Mouse (Mus musculus) liver, adult 2 months (tissue): ENCODE results near the gene Spred1. TPM values are rescaled to one million over a fixed set of nuclear protein-coding genes. Genes with fewer than 3 reads are reported as not detected.

Source experiments
- DNase-seq: peaks from one replicate; pipeline ENCODE4 v3.0.0-alpha.2; 2011; ENCODE audit warnings: low read depth, low spot score; ENCODE audit errors: extremely low read depth
- H3K27ac ChIP-seq: fragments of 200-500 bp; replicated peaks from 2 replicates; pipeline ENCODE4 v1.5.1; 2012; ENCODE audit warnings: low read depth, mild to moderate bottlenecking, control low read depth, inconsistent platforms, low read length; ENCODE audit not compliant: insufficient read depth
- H3K27me3 ChIP-seq: fragments of 200-500 bp; 2 replicates; pipeline ENCODE4 v1.6.1; 2012; ENCODE audit warnings: mild to moderate bottlenecking, moderate library complexity, low read length, inconsistent platforms; ENCODE audit not compliant: control insufficient read depth, insufficient read depth
- H3K36me3 ChIP-seq: fragments of 200-500 bp; 2 replicates; pipeline ENCODE4 v1.6.1; 2012; ENCODE audit warnings: low read length, inconsistent platforms; ENCODE audit not compliant: control insufficient read depth, insufficient read depth
- H3K4me1 ChIP-seq: fragments of 200-500 bp; 2 replicates; pipeline ENCODE4 v1.6.1; 2011; ENCODE audit warnings: low read length; ENCODE audit not compliant: control insufficient read depth, insufficient read depth
- H3K4me3 ChIP-seq: fragments of 200-500 bp; 2 replicates; pipeline ENCODE4 v1.5.1; 2011; ENCODE audit warnings: low read depth, mild to moderate bottlenecking, control low read depth, low read length, moderate library complexity; ENCODE audit not compliant: insufficient read depth
- H3K79me2 ChIP-seq: fragments of 200-500 bp; 2 replicates; pipeline ENCODE4 v1.6.1; 2012; ENCODE audit warnings: inconsistent platforms, mild to moderate bottlenecking, low read length, moderate library complexity; ENCODE audit not compliant: control insufficient read depth, insufficient read depth
- H3K9ac ChIP-seq: fragments of 200-500 bp; 2 replicates; pipeline ENCODE4 v1.6.1; 2012; ENCODE audit warnings: low read depth, mild to moderate bottlenecking, control low read depth, inconsistent platforms, low read length
- CTCF ChIP-seq: fragments of 200-500 bp; IDR thresholded peaks from 2 replicates; pipeline ENCODE4 v1.5.1; 2011; ENCODE audit warnings: low read depth, low read length, control low read depth
- POLR2A ChIP-seq: fragments of 200-500 bp; IDR thresholded peaks from 2 replicates; pipeline ENCODE4 v1.6.1; 2011; ENCODE audit warnings: low read length, control low read depth; ENCODE audit not compliant: insufficient read depth; ENCODE audit errors: extremely low read depth
- WGBS: fragments of 180-500 bp; shearing (Covaris S2); methylation state at CpG from one replicate; pipeline ENCODE4 v1.1.7; 2018; 5-methylcytosine and 5-hydroxymethylcytosine counted together
- polyA plus RNA-seq: library from polyadenylated mRNA; depleted of rRNA; stranded (reverse); fragments of >200 nt; gene quantifications from 2 replicates; pipeline ENCODE4 v1.2.3, GENCODE M21; 2012
- total RNA-seq: library from RNA; depleted of rRNA; stranded (reverse); fragments of >200 nt; gene quantifications from 2 replicates; pipeline ENCODE4 v1.2.3, GENCODE M21; 2014

Spred1 gene
- total and polyA plus RNA-seq, 2 experiments: 2.4 to 15.5 TPM

GRCm38 (mm10) chr2:117110355-117110866 lies 10.8 kb upstream of the Spred1 start:
- Histone ChIP-seq H3K4me3 (no peak overlapping the region), H3K79me2 (no peaks in the 10 kb centered on the region), H3K27ac (no peak overlapping the region), H3K4me1 (peaks cover 3% of the 10 kb centered on the region), H3K9ac (no peak overlapping the region), H3K27me3 (no peaks in the 10 kb centered on the region), H3K36me3 (no peaks in the 10 kb centered on the region)
- no peak for DNase-seq
- TF ChIP-seq POLR2A: no peak
- TF ChIP-seq CTCF: no peak
- 91% methylated on average over 6 of the region's 6 CpGs for WGBS

GRCm38 (mm10) chr2:117113262-117113661 lies 7.9 kb upstream of the Spred1 start:
- Histone ChIP-seq H3K27me3 (no peaks in the 10 kb centered on the region), H3K4me3 (no peak overlapping the region), H3K4me1 (peaks cover 3% of the 10 kb centered on the region), H3K36me3 (no peaks in the 10 kb centered on the region), H3K9ac (no peak overlapping the region), H3K79me2 (no peaks in the 10 kb centered on the region), H3K27ac (no peak overlapping the region)
- 95% methylated on average over 2 of the region's 2 CpGs for WGBS
- no peak for TF ChIP-seq CTCF
- TF ChIP-seq POLR2A: no peak
- no peak for DNase-seq

GRCm38 (mm10) chr2:117113762-117114161 lies 7.4 kb upstream of the Spred1 start:
- H3K4me3 ChIP-seq: no peak overlapping the region
- H3K27ac ChIP-seq: no peak overlapping the region
- H3K9ac ChIP-seq: no peak overlapping the region
- H3K4me1 ChIP-seq: peaks cover 3% of the 10 kb centered on the region
- H3K27me3 ChIP-seq: no peaks in the 10 kb centered on the region
- DNase-seq: no peak
- WGBS: 68% methylated on average over 4 of the region's 4 CpGs
- H3K36me3 ChIP-seq: no peaks in the 10 kb centered on the region
- H3K79me2 ChIP-seq: no peaks in the 10 kb centered on the region
- TF ChIP-seq CTCF (no peak), POLR2A (no peak)

GRCm38 (mm10) chr2:117118516-117118915 lies 2.7 kb upstream of the Spred1 start:
- WGBS: 94% methylated on average over 2 of the region's 2 CpGs
- H3K36me3 ChIP-seq: no peaks in the 10 kb centered on the region
- no peak overlapping the region for H3K9ac ChIP-seq
- H3K4me1 ChIP-seq: peaks cover 2% of the 10 kb centered on the region; the same call in 1 of the 2 replicates
- no peak overlapping the region for H3K4me3 ChIP-seq
- TF ChIP-seq POLR2A (no peak), CTCF (no peak)
- H3K27ac ChIP-seq: no peak overlapping the region
- no peaks in the 10 kb centered on the region for H3K27me3 ChIP-seq
- DNase-seq: no peak
- H3K79me2 ChIP-seq: peaks cover 7% of the 10 kb centered on the region; the same call in 1 of the 2 replicates

- no peaks in the 10 kb centered on the region for H3K36me3 ChIP-seq
- peaks cover 7% of the 10 kb centered on the region; the same call in 1 of the 2 replicates for H3K79me2 ChIP-seq
- H3K27ac ChIP-seq: peak overlapping the region; percentile 87
- peak; percentile 84 for DNase-seq
- no peaks in the 10 kb centered on the region for H3K27me3 ChIP-seq
- WGBS: 17% methylated on average over 30 of the region's 30 CpGs
- peak overlapping the region; percentile 81 for H3K9ac ChIP-seq
- H3K4me1 ChIP-seq: peaks cover 5% of the 10 kb centered on the region; the same call in 1 of the 2 replicates
- TF ChIP-seq CTCF: no peak
- no peak for TF ChIP-seq POLR2A
- peak overlapping the region; percentile 83 for H3K4me3 ChIP-seq
Observed at GRCm38 (mm10) chr2:117119291-117120245, 1.6 kb upstream of the Spred1 start.
